Mouse (Mus musculus) heart, postnatal 0 days (tissue): ENCODE data around the gene Shc1. TPM values are rescaled to one million over a fixed set of nuclear protein-coding genes. Genes with fewer than 3 reads are reported as not detected.

Experiments
- ATAC-seq: fragments of 200-750 bp; cut with Nextera tagmentation; 2 replicates; pipeline ENCODE4 v1.8.0; 2017; ENCODE audit warnings: low read depth, moderate number of reproducible peaks, moderate library complexity; ENCODE audit not compliant: insufficient read depth
- DNase-seq: peaks from one replicate; pipeline ENCODE4 v3.0.0-alpha.2; 2016; ENCODE audit warnings: low spot score
- H3K27ac ChIP-seq: fragments of 300-500 bp; sonication (generic); 2 replicates; pipeline ENCODE4 v1.5.1; 2014; ENCODE audit warnings: low read depth, mild to moderate bottlenecking
- H3K27me3 ChIP-seq: fragments of 300-500 bp; sonication (generic); 2 replicates; pipeline ENCODE4 v1.6.1; 2014; ENCODE audit warnings: low read length, mixed read lengths; ENCODE audit not compliant: control insufficient read depth, insufficient read depth
- H3K36me3 ChIP-seq: fragments of 300-500 bp; sonication (generic); replicated peaks from 2 replicates; pipeline ENCODE4 v1.6.1; 2014; ENCODE audit warnings: low read length, mixed read lengths; ENCODE audit not compliant: control insufficient read depth, insufficient read depth
- H3K4me1 ChIP-seq: fragments of 300-500 bp; sonication (generic); 2 replicates; pipeline ENCODE4 v1.6.1; 2014; ENCODE audit warnings: antibody characterized with exemption; ENCODE audit not compliant: control insufficient read depth, insufficient read depth
- H3K4me2 ChIP-seq: fragments of 300-500 bp; sonication (generic); 2 replicates; pipeline ENCODE4 v1.6.1; 2014; ENCODE audit warnings: low read depth, mild to moderate bottlenecking, low read length, moderate library complexity
- H3K4me3 ChIP-seq: fragments of 300-500 bp; sonication (generic); 2 replicates; pipeline ENCODE4 v1.5.1; 2014; ENCODE audit warnings: low read depth, low read length
- H3K9ac ChIP-seq: fragments of 300-500 bp; sonication (generic); replicated peaks from 2 replicates; pipeline ENCODE4 v1.6.1; 2014; ENCODE audit warnings: low read depth, low read length, mixed read lengths
- H3K9me3 ChIP-seq: fragments of 300-500 bp; sonication (generic); replicated peaks from 2 replicates; pipeline ENCODE4 v1.6.1; 2016; ENCODE audit warnings: low read length; ENCODE audit not compliant: control insufficient read depth
- CTCF ChIP-seq: IDR thresholded peaks from 2 replicates; pipeline ENCODE4 v1.5.1; 2016; ENCODE audit warnings: antibody characterized with exemption, control low read depth, low read depth
- EP300 ChIP-seq: IDR thresholded peaks from 2 replicates; pipeline ENCODE4 v1.6.1; 2016; ENCODE audit warnings: antibody characterized with exemption, low read depth
- WGBS: fragments of 180-500 bp; shearing (Covaris S2); extraction: QIAGEN DNeasy Blood & Tissue Kit; methylation state at CpG from one replicate; pipeline ENCODE4 v1.1.7; 2014; 5-methylcytosine and 5-hydroxymethylcytosine counted together
- polyA plus RNA-seq: library from polyadenylated mRNA; unstranded; fragments of >200 nt; fragmentation: Nextera tagmentation; extraction: Ambion mirVana; gene quantifications from 2 replicates; pipeline ENCODE4 v1.2.1, GENCODE M21; 2015
- total RNA-seq: library from RNA; depleted of rRNA; stranded (reverse); fragments of >200 nt; gene quantifications from 2 replicates; pipeline ENCODE4 v1.2.3, GENCODE M21; 2014; ENCODE audit warnings: low replicate concordance

Gene Shc1
- total and polyA plus RNA-seq, 2 experiments from 2014 or later: 35.8 to 82.1 TPM

- H3K9ac ChIP-seq: no peak overlapping the region
- H3K4me3 ChIP-seq: no peak overlapping the region
- peak overlapping the region; percentile 12; the same call in 1 of the 2 replicates for H3K4me2 ChIP-seq
- ATAC-seq (peak; percentile 86), DNase-seq (peak; percentile 88)
- no peaks in the 10 kb centered on the region for H3K9me3 ChIP-seq
- WGBS: 29% methylated on average over 13 of the region's 13 CpGs
- no peaks in the 10 kb centered on the region for H3K27me3 ChIP-seq
- H3K36me3 ChIP-seq: peaks cover 36% of the 10 kb centered on the region
- H3K4me1 ChIP-seq: peaks cover 11% of the 10 kb centered on the region
- H3K27ac ChIP-seq: peak overlapping the region; percentile 77
- TF ChIP-seq EP300: peak; percentile 53; the same call in 1 of the 2 replicates
- TF ChIP-seq CTCF: 0 out of 2 replicates have a peak, but pooled peaks have one; percentile 4
Measured at GRCm38 (mm10) chr3:89448720-89449537, 30.7 kb downstream of the Shc1 start.

DNA sequence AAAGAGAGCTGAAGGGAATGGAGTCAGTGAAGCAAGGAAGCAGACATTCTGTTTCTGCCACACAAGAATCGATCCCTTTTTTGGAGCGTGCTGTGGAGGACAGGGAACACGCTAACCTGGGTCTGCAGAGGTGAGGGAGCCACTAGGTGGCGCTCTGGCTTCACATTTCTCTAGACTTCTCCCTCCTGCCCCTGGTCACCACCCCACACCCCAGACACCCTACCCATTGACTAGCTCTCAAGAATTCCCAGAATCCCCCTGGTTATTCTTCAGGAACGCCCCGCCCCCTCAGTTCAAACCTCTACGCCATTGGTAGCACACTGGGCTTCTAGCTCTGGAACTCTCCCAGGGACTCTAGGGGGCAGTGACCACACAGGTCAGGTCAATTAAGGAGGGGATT is 31.3 kb downstream of the Shc1 start:
- no peak overlapping the region for H3K4me2 ChIP-seq
- no peak overlapping the region for H3K9ac ChIP-seq
- no peaks in the 10 kb centered on the region for H3K9me3 ChIP-seq
- TF ChIP-seq EP300 (no peak), CTCF (peak; percentile 63)
- DNase-seq (peak; percentile 83), ATAC-seq (peak; percentile 72)
- no peaks in the 10 kb centered on the region for H3K27me3 ChIP-seq
- WGBS: 26% methylated on average over 7 of the region's 7 CpGs
- no peak overlapping the region for H3K4me3 ChIP-seq
- H3K27ac ChIP-seq: peak overlapping the region; percentile 77; the same call in 1 of the 2 replicates
- peaks cover 11% of the 10 kb centered on the region for H3K4me1 ChIP-seq
- H3K36me3 ChIP-seq: peaks cover 30% of the 10 kb centered on the region

GRCm38 (mm10) chr3:89451916-89452315 is 33.7 kb downstream of the Shc1 start:
- TF ChIP-seq EP300 (no peak), CTCF (no peak)
- H3K9me3 ChIP-seq: no peaks in the 10 kb centered on the region
- H3K27me3 ChIP-seq: no peaks in the 10 kb centered on the region
- H3K4me1 ChIP-seq: peaks cover 11% of the 10 kb centered on the region
- peaks cover 6% of the 10 kb centered on the region for H3K36me3 ChIP-seq
- no peak overlapping the region for H3K9ac ChIP-seq
- DNase-seq (no peak), ATAC-seq (no peak)
- peak overlapping the region; percentile 23; the same call in 1 of the 2 replicates for H3K27ac ChIP-seq
- no peak overlapping the region for H3K4me3 ChIP-seq
- H3K4me2 ChIP-seq: no peak overlapping the region
- WGBS: 73% methylated on average over 1 of the region's 1 CpGs

- no peaks in the 10 kb centered on the region for H3K36me3 ChIP-seq
- no peak within 1 kb of the TSS for H3K9ac ChIP-seq
- TF ChIP-seq CTCF: no peak
- no peak for TF ChIP-seq EP300
- ATAC-seq (no peak), DNase-seq (no peak)
- no peak within 1 kb of the TSS for H3K4me3 ChIP-seq
- peaks cover 9% of the 10 kb centered on the region; the same call in 1 of the 2 replicates for H3K4me1 ChIP-seq
- H3K27me3 ChIP-seq: no peaks in the 10 kb centered on the region
- H3K9me3 ChIP-seq: no peaks in the 10 kb centered on the region
- 60% methylated on average over 10 of the region's 10 CpGs for WGBS
- no peak within 1 kb of the TSS for H3K27ac ChIP-seq
- H3K4me2 ChIP-seq: no peak within 1 kb of the TSS
Measured at GRCm38 (mm10) chr3:89454401-89455177, 36.3 kb downstream of the Shc1 start, which contains the start of gene Pmvk. Gene Pmvk (plus strand): TSS chr3:89454541.

DNA sequence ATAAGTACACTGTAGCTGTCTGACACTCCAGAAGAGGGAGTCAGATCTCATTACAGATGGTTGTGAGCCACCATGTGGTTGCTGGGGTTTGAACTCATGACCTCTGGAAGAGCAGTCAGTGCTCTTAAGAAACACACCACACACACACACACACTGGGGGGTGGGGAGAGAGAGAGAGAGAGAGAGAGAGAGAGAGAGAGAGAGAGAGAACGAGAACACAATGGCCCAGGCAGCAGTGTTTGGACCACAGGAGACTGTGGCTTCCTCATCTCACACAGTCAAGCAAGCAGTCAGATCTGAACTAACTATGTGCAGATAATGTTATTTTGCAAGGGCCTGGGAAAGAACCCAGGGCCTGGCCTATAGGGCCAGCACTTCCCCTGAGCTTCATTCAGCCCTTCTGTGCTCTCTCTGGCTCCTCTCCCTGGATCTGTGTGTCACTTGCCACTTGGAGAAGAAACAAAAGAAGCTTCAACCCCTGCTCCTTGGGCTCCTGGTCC is 37.6 kb downstream of the Shc1 start:
- peaks cover 12% of the 10 kb centered on the region for H3K4me1 ChIP-seq
- no peak for ATAC-seq
- no peak overlapping the region for H3K9ac ChIP-seq
- no peak overlapping the region for H3K27ac ChIP-seq
- no peak overlapping the region for H3K4me2 ChIP-seq
- H3K4me3 ChIP-seq: no peak overlapping the region
- TF ChIP-seq EP300 (no peak), CTCF (no peak)
- H3K9me3 ChIP-seq: no peaks in the 10 kb centered on the region
- DNase-seq: no peak
- H3K27me3 ChIP-seq: no peaks in the 10 kb centered on the region
- no peaks in the 10 kb centered on the region for H3K36me3 ChIP-seq
- WGBS: 83% methylated on average over 1 of the region's 1 CpGs
